Comparison of ENCODE assay signal across 15 mouse cellular contexts in the genomic region with DNA sequence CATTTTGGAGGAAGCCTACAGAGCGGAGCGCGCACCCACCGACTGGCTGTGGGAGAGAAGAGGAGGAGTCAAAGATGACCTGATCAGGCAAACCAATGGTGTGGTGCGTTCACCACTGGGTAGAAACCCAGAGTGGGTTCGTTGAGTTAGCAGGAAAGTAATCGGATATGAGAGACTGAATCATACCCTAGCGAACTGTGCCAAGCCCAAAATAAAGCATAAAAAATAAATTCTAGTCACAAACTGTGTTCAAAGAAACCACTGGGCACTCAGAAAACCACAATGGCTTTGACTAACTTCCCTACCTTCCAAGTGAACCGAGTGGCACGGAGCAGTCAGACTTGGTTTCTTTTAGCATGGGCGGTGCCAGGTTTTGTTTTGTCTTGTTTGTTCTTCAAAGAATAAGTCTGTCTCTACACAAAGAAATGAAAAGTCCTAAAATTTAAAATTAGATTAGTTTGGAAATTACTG. TPM values are rescaled to one million over a fixed set of nuclear protein-coding genes. Genes with fewer than 3 reads are reported as not detected.
DNase-seq lines count a peak whose midpoint lies in the region; ATAC-seq and TF ChIP-seq lines count a peak whose summit lies in the region.
"Had no signal": no experiment of that assay in that cellular context is flagged by ENCODE, and none has a peak within 500 bp of the region (broad histone marks: within the 10 kb centered on the region; RNA-seq: fewer than 3 reads in every experiment).

No protein-coding gene starts in this region.

- no peak overlapping the region for H3K9ac ChIP-seq in liver, embryonic 11.5 days (ENCODE audit: low read depth, low read length)
- no peak overlapping the region for H3K9ac ChIP-seq in hindbrain, embryonic 13.5 days

- POLR2A ChIA-PET in Patski (lab: Charles Lee) = interaction anchor here (0.5 kb wide), 1 partner anchor 439 kb away, joined by 3 read pairs; no protein-coding TSS in a partner anchor

- TF ChIP-seq CTCF in Patski (IDR thresholded peaks at IDR 0.05) = no peak

- in situ Hi-C loops in Patski (cut with MboI; ENCODE audit: low pct_unique_long_range_greater_than_20kb) = no loop called here

- H3K4me3 ChIP-seq in liver, embryonic 11.5 days (ENCODE audit: low read depth, low read length) = no peak overlapping the region
- no peak overlapping the region for H3K4me3 ChIP-seq in hindbrain, embryonic 13.5 days
- H3K4me3 ChIP-seq: limb, embryonic 10.5 days had no signal

- H3K27me3 ChIP-seq in Patski = peaks cover 5% of the 10 kb centered on the region
- no peaks in the 10 kb centered on the region for H3K27me3 ChIP-seq in liver, embryonic 11.5 days (replicated peaks; ENCODE audit: control insufficient read depth, insufficient read depth, low read length)
- H3K27me3 ChIP-seq in hindbrain, embryonic 13.5 days = no peaks in the 10 kb centered on the region

- CTCF ChIA-PET in Patski (lab: Charles Lee) = interaction anchor here (0.9 kb wide), 1 partner anchor 223 kb away, joined by 3 read pairs; no protein-coding TSS in a partner anchor

- 79% methylated on average over 11 of the region's 11 CpGs for WGBS in liver, embryonic 11.5 days
- WGBS in hindbrain, embryonic 13.5 days = 84% methylated on average over 11 of the region's 11 CpGs

- no peak for ATAC-seq in Patski
- ATAC-seq in inflammation-experienced regulatory T-cells, adult 6 months = peak; percentile 48
- no peak for ATAC-seq in liver, embryonic 11.5 days (replicated peaks; ENCODE audit: low FRiP score)
- no peak for ATAC-seq in hindbrain, embryonic 13.5 days (ENCODE audit: low FRiP score)

- H3K4me1 ChIP-seq in liver, embryonic 11.5 days (replicated peaks; ENCODE audit: control insufficient read depth, insufficient read depth, low read length) = no peaks in the 10 kb centered on the region; the same call in 1 of the 2 replicates
- no peaks in the 10 kb centered on the region for H3K4me1 ChIP-seq in hindbrain, embryonic 13.5 days (replicated peaks)
- H3K4me1 ChIP-seq: limb, embryonic 10.5 days had no signal

- no peaks in the 10 kb centered on the region for H3K36me3 ChIP-seq in liver, embryonic 11.5 days (ENCODE audit: control insufficient read depth, insufficient read depth, low read length)
- no peaks in the 10 kb centered on the region for H3K36me3 ChIP-seq in hindbrain, embryonic 13.5 days
- H3K36me3 ChIP-seq: limb, embryonic 10.5 days had no signal

- no peak overlapping the region for H3K27ac ChIP-seq in liver, embryonic 11.5 days (ENCODE audit: low read depth, low read length)
- H3K27ac ChIP-seq in hindbrain, embryonic 13.5 days = no peak overlapping the region
- H3K27ac ChIP-seq: limb, embryonic 10.5 days had no signal

- H3K4me2 ChIP-seq in liver, embryonic 11.5 days = no peak overlapping the region
- no peak overlapping the region for H3K4me2 ChIP-seq in hindbrain, embryonic 13.5 days

- DNase-seq in adrenal gland, adult 2 months = peak; percentile 8
- DNase-seq in adrenal gland, adult 18-20 months (ENCODE audit: low spot score in 2 of 2) = no peak
- DNase-seq in 3134 (ENCODE audit: extremely low read depth, insufficient read length, low spot score) (peak; percentile 73), Patski (ENCODE audit: low read depth, low spot score) (peak; percentile 49)
- no peak for DNase-seq in liver, embryonic 11.5 days (ENCODE audit: low spot score)
- no peak for DNase-seq in kidney, adult 11 months
- DNase-seq: cerebellum, adult 11-12 months; kidney, postnatal 10 days; lung, adult 2 months; midbrain, embryonic 14.5 days; retina, postnatal 1 day; thymus, postnatal 14 days had no signal

- no peaks in the 10 kb centered on the region for H3K9me3 ChIP-seq in liver, embryonic 11.5 days (ENCODE audit: control insufficient read depth, low read length)
- H3K9me3 ChIP-seq in hindbrain, embryonic 13.5 days = no peaks in the 10 kb centered on the region
- H3K9me3 ChIP-seq: limb, embryonic 10.5 days had no signal

RNA-seq across cellular contexts. Expression of a gene that starts 42.7 kb away (rescaled TPM):
- 100 to 1,000 TPM; 169 to 179 TPM for total RNA-seq in adrenal gland, adult 2 months (2021)
- 30.4 and 38.5 TPM in 2 replicates for polyA plus RNA-seq in adrenal gland, adult 2 months (2012; rRNA removed)
- total RNA-seq in adrenal gland, adult 18-20 months (2021) = 100 to 1,000 TPM; 155 to 195 TPM
- polyA plus RNA-seq in Patski (2021) = 475 TPM
- polyA plus RNA-seq in inflammation-experienced regulatory T-cells, adult 6 months (2017; shearing (Covaris generic)) = 100 to 1,000 TPM; 122 to 180 (median 142) TPM
- polyA plus RNA-seq in liver, embryonic 11.5 days (2014; fragmentation: Nextera tagmentation; extraction: Ambion mirVana) = 228 and 245 TPM in 2 replicates
- 171 and 174 TPM in 2 replicates for polyA plus RNA-seq in hindbrain, embryonic 13.5 days (2015; fragmentation: Nextera tagmentation; extraction: Ambion mirVana)

Comparison
In these comparisons a context has a peak if more than half of its experiments do, and no peak if none do; other contexts are left out.
1. DNase-seq: peak in adrenal gland, adult 2 months (single experiment), 3134 (single experiment) and Patski (single experiment); none in adrenal gland, adult 18-20 months (0 of 2), liver, embryonic 11.5 days (single experiment) and kidney, adult 11 months (single experiment).